Mouse (Mus musculus) myocyte (in vitro differentiated cells): ENCODE results near the gene Btk.

ENCODE experiments used
- E2F4 ChIP-seq: IDR thresholded peaks from one replicate; pipeline ENCODE4 v1.6.1; 2011; ENCODE audit warnings: mild to moderate bottlenecking, control low read depth, moderate library complexity; ENCODE audit not compliant: insufficient read depth
- MYOG ChIP-seq, 3 experiments: IDR thresholded peaks; one replicate each; pipeline ENCODE4 v1.6.1; 2011; ENCODE audit warnings: control low read depth in 2 of 3, low read depth in 2 of 3, mild to moderate bottlenecking in 2 of 3; ENCODE audit not compliant: insufficient read length in 2 of 3, control insufficient read depth in 1 of 3, insufficient read depth in 1 of 3
- POLR2A ChIP-seq: IDR thresholded peaks from one replicate; pipeline ENCODE4 v1.6.1; 2011; ENCODE audit warnings: low read depth, mild to moderate bottlenecking, control low read depth, moderate library complexity; ENCODE audit not compliant: insufficient read length
- USF1 ChIP-seq: IDR thresholded peaks from one replicate; pipeline ENCODE4 v1.6.1; 2011; ENCODE audit warnings: low read depth, mild to moderate bottlenecking, control low read depth, moderate library complexity

DNA sequence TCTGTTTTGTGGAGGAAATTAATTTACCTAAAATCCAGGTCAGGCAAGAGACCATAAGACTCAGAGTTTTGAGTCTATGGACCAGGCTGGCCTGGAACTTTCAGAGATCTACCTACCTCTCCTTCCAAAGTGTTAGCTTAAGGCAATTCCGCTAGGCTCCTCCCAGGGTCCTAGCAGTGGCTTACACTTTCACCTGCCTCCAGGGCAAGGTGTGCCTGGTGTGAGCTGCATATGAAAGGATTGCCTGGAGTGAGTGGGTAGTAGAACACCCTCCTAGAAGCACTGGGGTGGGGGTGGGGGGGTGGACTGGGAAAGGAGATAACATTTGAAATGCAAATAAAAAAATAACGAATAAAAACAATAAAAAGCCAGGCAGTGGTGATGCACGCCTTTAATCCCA lies 38.3 kb upstream of the Btk start:
- TF ChIP-seq MYOG (IDR thresholded peaks at IDR 0.05; ENCODE audit: control insufficient read depth in 1 of 3, insufficient read depth in 1 of 3, insufficient read length in 2 of 3, low read depth in 2 of 3) (no peak), POLR2A (no peak), USF1 (no peak), E2F4 (no peak)
